Mouse (Mus musculus): ENCODE measurements at regions not wholly inside any gene's neighbourhood (a gene's known extent, or its start where the extent isn't known, plus 50 kb on each side); places are given as distances from the start of the nearest gene placed in this dataset.

DNA sequence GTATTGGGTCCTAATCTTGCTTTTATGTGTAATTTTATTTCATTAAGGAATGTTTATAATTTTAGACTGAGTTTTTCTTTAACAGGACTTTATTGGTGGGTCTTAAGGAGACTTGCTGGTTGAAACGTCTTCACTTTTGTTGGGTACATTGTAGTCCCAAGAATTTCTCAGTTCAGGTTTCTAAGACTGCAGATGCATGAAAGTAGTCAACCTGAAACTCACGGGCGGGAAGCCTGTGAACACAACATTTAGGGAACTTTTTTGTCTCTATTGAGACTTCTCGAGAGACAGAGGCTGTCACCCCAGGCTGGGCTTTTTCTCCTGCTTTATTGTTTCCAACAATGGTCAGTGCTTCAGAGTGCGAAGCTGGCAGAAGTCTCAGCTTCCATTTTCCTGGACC lies 152.5 kb upstream of the Ankrd55 start:
- DNase-seq = no peak

DNA sequence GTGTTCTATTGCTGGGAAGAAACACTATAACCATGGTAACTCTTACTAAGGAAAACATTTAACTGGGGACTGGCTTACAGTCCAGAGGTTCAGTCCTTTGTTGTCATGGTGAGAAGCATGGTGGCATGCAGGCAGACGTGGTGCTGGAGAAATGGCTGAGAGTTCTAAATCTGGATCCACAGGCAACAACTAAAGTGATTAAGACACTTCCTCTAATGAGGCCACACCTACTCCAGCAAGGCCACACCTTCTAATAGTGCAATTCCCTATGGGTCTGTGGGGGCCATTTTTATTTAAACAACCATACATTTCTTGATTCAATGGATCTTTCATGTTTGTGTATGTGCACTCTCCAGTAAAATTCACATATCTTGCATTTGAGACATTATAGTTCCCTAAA lies 151.4 kb upstream of the Ankrd55 start:
- DNase-seq = no peak

DNA sequence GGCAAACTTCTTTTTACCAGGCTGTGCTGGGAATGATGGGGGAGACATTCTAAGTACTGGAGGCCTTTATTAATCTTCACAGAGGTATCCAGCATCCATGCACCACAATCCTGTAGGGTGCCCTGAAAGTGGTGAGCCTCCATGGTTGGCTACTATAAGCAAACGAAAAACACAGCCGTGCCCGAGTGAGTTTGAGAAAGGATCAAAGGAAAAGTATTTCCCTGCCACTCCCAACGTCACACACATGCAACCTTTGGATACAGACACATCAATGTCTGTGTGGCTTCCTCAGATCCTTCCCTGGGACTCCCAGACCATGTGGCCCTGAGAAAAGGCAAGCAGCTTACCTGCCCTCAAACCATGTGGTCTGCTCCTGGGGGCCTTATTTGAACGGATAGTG lies 147.4 kb upstream of the Ankrd55 start:
- no peak for DNase-seq

DNA sequence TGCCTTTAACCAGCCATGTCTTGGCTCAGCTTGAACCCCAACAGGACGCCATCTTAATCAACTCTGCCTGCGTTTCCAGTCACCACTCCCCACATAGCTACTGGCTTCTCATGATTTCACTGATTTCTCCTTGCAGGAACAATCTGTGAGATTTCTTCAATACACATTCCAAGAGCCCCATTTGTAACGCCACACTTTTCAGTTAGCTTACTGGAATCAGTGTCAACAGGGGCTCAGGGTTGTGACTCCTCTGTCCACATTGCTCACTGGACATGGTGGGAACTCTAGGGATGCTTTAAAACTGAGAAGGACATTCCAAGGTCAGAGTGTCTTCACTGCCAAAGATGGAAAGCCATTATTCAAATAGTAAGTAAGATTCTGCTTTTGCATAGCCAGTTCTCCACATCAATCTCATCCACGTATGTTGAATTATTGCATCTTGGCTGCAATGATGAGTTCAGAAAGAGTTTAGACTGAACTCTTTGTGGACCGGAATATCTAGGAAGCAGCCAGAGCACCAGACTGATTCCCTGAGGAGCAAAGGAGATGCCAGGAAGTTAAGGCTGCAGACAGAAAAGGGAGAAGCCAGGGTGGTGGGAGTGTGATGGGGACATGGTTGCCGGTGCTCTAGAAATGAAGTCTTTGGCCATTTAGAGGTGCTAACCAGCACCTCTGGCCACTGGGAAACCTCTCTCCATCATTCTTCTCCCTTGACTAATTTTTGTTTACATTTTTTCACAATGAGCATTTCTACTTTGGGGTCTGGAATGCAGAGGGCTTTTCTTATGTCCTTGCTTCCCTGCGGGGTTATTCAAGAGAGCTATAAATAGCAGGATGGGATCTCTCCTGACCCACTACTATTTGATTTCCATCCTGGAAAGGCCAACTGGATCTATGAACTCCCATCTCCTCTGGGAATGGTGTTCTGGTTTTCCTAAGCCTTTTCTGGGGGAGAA lies 143.6 kb upstream of the Ankrd55 start:
- no peak for DNase-seq

DNA sequence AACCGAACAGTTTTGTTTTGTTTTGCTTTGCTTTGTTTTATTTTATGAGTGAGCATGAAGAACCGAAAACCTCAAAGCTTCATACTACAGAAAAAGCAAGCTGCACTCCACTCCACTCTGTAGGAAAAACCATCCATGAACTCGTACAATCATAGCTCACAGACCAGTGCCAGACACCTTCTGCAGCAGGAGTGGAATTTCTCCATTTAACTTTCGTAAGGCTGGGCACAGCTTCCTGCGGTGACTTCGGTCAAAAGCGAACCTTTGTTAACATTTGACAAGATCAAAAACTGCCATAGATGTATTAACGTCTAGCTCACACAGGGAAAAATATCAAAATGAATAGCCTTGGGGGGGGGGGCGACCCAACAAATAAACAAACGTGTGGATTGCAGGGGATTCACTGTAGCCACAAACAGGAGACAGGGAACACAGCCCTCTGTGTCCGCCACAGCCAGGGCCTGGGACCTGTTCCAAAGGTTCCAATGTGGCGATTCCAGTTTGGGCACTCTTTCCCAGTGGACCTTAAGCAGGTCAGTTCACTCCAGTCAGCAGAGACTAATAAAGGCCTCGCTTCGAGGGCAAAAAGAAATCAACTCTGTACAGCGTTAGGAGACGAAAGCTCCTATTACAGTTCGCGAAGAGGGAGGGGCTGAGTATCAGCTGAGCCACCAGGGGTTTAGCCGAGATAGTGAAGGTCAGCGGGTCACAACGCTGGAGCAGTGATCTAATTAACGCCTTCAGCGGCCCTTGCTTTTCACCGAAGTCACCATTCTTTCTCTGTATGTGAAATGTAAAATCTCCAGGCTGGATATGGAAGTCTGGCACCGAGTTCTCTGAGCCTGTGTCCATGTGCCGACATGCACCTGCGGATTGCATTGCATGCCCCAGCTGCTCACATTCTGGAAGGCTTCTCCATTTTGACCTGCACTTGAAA lies 135.4 kb upstream of the Ankrd55 start:
- DNase-seq = no peak

DNA sequence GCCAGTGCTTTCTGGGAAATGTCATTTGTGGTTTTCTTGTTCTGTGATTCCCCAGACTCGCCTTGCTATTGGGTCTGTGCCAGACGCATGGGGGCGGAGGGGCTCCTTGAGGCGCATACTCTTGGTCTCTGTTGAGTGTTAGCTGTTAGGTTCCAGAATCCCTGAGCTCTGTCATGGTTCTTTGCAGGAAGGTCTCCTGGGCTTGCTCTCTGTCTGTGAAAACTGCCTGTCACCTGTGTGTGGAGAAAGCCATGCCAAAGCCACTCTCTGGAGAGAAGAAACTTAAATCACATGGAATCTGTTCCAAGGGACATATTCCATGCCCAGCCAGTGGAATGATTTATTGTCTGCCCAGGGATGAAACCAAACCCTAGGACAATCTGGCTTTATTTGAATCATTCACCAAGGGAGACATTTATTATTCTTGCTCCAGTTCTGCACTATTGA lies 134.5 kb upstream of the Ankrd55 start:
- no peak for DNase-seq

DNA sequence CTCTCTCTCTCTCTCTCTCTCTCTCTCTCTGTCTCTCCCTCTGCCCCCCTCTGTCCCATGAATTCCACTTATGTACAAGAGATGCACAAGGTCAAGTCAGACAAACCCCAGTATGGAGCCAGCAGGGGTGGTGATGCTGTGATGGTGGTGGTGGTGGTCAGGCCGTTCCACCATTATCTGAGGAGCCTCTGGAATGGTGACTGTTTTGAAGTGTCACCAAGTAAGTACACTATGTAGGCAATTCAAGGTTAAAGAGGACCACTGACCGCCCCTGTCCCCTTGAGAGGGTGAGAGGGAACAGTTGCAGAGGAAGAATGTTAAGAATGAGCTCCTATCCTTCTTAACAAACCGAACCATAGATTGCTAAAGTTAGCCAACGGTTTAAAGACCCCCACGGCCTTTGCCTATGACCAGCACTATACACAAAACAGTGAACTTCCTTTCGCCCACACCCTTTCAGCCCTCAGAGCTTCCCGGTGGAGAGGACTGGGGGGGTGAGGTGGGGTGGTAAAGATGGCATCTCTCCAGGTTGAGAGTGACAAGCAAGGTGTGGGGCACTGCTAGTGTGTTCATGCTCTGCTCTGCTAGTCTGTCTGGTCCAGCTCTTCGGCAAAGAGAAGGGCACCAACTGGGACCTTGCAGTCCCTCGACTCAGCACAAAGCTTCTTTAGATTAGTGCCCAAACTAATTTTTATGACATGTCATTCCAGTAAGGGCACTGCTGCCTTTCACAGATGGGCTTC lies 128.7 kb upstream of the Ankrd55 start:
- DNase-seq = no peak

DNA sequence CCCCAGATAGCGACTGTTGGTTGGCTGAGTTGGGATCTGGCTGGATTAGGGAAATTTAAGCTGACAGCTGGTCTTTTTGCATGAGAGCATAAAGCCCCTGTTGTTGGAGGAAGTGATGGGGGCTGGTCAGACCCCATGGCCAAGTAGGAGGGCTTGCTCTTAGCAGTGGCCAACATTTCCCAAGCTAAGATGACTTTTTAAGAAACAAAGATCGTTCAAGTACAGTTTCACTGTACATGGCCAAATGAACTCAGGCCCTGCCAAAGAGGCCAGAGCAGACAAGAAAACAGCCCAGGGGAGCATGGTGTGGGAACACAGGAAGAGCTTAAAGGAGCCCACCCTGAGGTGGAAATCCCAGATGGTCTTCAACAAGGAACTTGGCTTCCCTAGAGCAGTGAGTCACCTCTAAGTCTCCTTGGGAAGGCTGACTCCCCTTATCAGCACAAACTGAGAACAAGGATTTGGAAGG lies 128.0 kb upstream of the Ankrd55 start:
- DNase-seq = no peak

DNA sequence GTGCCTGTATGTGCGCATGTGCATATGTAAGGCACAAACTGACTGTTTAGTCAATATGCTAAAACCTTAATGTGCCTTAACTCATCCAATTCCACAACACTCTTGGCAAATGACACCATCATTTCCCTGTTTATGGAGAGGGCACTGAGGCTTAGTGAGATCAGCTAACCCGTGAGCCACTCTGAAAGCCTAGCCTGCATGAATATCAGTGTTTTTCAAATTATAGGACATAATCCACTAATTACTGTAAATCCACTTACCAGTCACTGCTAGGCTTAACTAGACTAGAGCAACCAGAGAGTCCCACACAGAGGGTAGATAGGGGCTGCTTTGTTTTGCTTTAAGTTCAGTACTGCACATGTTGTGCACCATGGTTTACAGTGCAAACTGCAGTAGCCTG lies 127.5 kb upstream of the Ankrd55 start:
- DNase-seq = no peak

DNA sequence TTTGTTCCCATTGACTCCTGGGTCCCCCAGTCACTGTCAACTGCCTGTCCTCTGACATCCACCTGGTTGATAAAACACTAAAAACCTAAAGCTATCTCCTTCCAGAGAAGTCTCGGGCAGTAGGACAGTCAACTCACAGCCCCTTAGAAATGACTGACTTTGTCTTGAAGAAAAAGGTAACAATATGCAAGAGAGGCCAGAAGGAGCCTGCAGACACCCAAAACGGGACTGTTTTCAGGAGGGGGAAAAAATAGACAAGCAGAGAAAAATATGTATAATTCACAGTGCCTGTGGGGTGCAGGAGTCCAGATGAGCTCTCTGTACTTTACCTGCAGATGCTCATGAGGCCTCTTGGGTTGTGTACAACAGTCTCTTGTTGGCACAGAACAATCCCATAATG lies 126.4 kb upstream of the Ankrd55 start:
- DNase-seq = no peak

DNA sequence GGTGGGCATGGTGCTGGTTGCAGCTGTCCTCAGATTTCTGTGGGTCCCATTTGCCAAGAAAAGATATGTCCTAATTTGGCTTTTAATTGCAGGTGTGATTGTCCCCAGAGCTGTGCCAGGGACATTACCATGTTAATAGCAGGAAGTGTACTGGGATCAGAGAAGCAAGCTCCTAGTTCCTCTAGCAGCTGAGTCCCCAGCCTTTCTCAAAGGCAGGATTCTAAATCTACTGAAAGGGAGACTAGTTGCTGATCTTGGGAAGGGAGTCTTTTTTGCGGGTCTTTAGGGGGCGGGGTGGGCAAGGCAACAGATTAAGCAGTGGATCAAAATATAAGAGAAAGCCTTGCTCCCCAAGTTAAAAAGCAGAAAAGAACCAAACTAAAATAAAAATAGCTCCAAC lies 122.3 kb upstream of the Ankrd55 start:
- DNase-seq = no peak

DNA sequence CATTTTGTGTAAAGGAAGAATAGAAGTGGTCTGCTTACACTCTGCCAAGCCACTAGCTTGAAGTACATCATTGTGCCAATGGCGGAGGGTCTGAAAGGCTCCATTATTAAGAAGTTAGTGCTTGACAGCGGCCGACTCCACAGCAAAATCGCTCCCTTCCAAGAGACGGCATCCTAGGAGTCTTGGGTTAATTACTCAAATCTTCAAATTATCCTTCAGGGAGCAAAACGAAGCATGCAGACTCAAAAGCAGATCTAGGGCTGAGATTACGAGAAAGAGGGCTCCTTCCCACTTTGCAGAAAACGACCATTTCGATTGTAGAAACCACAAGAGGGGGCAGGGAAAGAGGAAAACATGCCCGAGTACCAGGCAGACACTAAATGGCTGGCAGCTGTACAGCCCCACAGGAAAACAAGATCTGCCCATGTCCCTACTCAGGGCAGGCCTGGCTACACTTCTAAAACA lies 121.9 kb upstream of the Ankrd55 start:
- DNase-seq = no peak

DNA sequence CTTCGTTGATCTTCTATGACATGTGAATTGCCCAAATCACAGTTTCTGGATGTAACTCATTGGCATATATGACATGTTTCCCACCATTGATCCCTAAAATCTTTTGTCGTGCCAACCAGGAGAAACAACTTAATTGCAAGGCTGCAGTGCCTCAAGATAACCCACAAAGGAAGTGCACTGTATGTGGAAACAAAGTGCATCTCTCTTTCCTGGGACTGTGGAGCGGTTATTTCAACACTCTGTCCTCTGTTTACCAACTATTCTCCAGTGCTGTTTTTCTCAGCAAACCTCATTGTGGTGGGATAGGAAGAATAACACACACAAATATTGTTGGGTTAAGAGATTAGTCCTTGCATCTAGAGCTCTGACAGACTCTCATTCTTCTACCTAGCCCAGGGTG lies 119.8 kb upstream of the Ankrd55 start:
- no peak for DNase-seq

DNA sequence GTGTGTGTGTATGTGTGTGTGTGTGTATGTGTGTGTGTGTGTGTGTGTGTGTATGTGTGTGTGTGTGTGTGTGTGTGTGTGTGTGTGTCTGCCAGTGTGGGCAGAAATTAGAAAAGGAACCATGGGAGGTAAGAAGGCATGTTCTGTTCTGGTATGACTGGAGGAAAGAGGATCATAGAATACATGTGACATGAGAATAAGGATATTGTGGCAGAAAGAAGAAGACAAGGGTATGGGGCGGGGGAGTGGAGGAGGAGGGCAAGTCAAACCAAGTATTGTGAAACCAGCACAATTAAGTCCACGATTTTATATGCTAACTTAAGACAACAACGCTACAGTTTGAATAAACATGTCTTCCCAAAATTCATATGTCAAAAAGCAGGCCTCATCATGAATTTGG lies 117.4 kb upstream of the Ankrd55 start:
- DNase-seq = no peak

DNA sequence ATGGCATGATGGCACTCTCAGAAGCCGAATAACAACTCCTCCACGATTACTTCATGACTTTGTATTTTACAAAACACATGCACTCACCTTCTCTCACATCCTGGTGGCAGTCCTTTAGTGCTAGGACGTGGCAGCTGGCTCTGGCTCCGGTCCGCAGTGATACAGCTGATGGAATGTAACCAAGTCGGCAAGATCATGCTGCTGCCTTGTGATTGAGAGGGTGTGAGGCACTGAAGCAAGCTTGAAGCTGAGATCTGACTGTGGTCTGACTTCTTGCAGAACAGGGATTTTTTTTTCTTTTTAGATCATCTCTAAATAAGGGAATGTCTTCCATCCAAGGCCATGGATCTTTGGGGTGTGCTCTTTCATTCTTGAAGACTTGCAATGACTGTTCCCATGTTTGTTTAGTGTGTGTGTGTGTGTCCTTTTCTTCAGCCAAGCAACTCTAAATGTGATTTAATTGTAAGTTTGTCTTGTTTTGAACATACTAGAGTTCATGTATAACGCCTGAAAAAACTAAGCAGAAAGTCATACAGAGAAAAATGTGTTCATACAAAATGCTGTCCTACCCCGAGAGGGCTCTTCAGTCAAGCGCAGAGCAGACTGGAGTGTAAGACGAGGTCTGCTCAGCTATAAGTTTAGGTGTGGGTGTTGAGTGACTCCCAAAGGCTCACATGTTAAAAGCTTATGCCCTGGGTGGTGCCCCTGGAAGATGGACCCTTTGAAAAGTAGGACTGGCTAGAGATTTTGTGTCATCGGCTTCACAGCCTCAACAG lies 116.1 kb upstream of the Ankrd55 start:
- DNase-seq = no peak

DNA sequence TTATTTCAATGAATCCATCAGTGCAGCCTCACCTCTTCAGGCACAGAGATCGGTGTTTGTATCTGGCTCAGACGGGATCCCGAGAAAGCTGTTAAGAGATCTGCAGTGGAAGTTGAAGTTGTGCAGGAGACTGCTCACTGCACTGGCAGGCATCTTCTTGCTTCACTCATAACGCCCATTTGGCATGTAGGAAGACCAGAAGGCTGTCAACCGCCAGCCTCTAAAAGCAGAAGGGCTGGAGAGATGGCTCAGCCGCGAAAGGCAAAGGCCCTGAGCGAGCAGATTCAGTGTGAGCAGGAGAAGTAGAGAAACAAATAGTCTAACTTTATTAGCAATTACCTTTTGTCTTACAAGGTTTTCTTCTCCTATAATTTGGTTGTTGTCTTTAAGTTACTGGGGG lies 114.3 kb upstream of the Ankrd55 start:
- DNase-seq = no peak

DNA sequence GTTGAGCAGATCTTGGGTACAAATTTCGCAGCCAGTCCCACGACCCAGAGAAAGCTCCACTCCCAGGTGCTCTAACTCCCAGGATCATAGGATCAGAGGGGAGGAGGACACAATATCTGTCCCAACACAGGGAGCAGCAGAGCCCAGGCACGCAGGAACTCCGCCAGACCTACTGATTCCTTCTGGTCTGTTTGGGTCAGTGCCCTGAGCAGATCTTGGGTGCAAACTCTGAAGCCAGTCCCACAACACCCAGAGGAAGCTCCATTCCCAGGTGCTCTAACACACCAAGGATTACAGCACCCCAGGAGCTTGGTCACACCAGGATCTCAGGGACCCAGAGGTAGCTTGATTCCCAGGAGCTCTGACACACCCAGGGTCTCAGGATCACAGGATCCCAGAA lies 110.2 kb upstream of the Ankrd55 start:
- no peak for DNase-seq

DNA sequence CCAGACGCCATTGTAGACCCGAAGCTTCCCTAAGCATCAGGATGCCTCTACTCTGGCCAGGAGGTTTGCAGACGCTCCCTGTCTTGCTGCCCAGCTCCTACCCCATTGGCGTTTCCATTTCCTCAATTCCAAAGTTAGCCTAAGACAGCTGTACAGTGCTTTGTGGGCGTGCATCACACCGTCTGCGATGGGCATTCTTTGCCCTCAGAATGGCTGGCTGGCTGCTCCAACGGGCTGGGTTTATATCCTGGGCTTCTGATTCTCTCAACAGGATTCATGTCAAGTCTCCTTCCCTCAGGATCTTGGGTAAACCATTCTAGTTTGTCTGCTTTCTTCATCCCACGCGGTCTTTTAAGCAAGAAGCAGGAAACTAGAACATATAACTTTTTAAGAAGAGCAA lies 104.3 kb upstream of the Ankrd55 start:
- DNase-seq = no peak

DNA sequence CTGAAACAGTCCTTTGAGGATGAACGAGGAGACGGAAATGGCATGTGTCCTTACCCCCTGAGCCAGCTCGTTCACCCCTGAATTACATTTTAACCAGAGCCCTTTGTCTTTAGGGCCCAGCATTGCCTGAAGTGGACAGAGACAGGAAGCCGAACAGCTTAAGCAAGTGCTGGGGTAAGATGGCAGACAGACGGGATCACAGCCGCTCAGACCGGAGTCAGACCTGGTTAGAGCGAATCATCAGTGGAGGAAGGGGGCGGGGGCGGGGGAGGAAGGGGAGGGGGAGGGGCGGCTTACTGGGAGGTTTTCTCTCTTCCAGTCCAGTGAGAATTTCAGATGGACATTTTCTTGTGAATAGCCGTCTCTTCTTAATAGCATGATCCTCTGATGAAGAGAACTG lies 103.1 kb upstream of the Ankrd55 start:
- no peak for DNase-seq

DNA sequence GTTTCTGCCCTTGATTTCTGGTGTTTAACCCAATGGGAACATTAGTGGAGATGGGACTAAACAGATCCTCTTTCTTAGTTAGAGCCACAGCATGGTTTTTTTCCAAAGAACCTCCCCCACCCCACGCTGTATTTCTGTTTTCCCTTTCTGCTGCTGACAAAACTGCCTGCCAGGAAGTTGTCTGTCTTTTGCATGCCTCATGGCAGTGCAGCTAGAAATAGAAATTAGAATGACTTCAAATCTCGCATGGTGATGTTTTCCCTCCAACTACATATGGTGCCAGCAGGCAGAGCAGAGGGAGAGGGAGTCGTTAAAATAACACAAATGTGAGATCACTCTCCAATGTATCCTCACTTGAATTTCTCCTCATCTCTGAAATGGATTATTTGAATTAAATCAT lies 101.0 kb upstream of the Ankrd55 start:
- no peak for DNase-seq

DNA sequence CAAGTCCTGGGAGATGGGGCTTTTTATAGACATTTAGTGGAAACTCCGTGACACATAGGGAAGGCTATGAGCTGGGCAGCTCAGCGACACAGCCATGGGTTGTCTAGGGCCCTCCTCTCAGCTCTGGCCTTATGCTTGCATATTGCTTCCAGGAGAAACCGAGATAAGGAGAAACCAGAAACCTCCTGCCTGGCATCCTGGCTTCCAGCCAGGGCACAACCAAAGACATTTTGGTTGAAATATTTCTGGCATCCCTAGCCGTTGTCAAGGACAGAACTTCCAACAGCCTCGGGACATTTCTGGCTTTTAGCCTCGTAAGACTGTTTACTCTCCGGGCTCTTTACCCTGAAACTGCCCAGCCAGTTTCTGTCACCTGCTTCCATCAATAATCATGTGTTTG lies 99.9 kb upstream of the Ankrd55 start:
- DNase-seq = no peak

Data from right cerebral cortex, postnatal 14 days (tissue).